Mouse (Mus musculus) kidney, adult 9 months (tissue): Measurements from ENCODE around the gene Slc44a4.
"Not testable (repeated sequence)": the region's sequence is repeated elsewhere in the genome, so short reads cannot be mapped to it uniquely, and the experiment has no call there.

Experiments
- DNase-seq: peaks from one replicate; pipeline ENCODE4 v3.0.0; 2022

Slc44a4 gene

GRCm38 (mm10) chr17:34899053-34899889 lies 15.0 kb upstream of the Slc44a4 start:
- DNase-seq = peak; percentile 64

GRCm38 (mm10) chr17:34899890-34900243 lies 14.4 kb upstream of the Slc44a4 start:
- DNase-seq = peak; percentile 50

- DNase-seq = not testable (repeated sequence)
These were observed 13.4 kb upstream of the Slc44a4 start for GRCm38 (mm10) chr17:34900826-34901225.

- not testable (repeated sequence) for DNase-seq
These were observed 12.3 kb upstream of the Slc44a4 start for GRCm38 (mm10) chr17:34901948-34902347.

- DNase-seq = no peak
These were observed 11.4 kb upstream of the Slc44a4 start for GRCm38 (mm10) chr17:34902895-34903294.

- DNase-seq = peak; percentile 80
These were observed 3.3 kb upstream of the Slc44a4 start for GRCm38 (mm10) chr17:34910982-34911381.

GRCm38 (mm10) chr17:34911945-34912351 lies 2.3 kb upstream of the Slc44a4 start:
- peak; percentile 90 for DNase-seq

- DNase-seq = peak; percentile 91
These were observed 1.2 kb downstream of the Slc44a4 start for GRCm38 (mm10) chr17:34915410-34915831.

- DNase-seq = no peak
These were observed 2.0 kb downstream of the Slc44a4 start for GRCm38 (mm10) chr17:34916316-34916715.

GRCm38 (mm10) chr17:34917188-34917587 lies 2.9 kb downstream of the Slc44a4 start:
- DNase-seq = no peak

- no peak for DNase-seq
These were observed 8.7 kb downstream of the Slc44a4 start for GRCm38 (mm10) chr17:34922939-34923338.

- DNase-seq = no peak
These were observed 10.0 kb downstream of the Slc44a4 start for GRCm38 (mm10) chr17:34924258-34924657.

- no peak for DNase-seq
These were observed 13.2 kb downstream of the Slc44a4 start for GRCm38 (mm10) chr17:34927306-34928019.

- no peak for DNase-seq
These were observed 14.6 kb downstream of the Slc44a4 start for GRCm38 (mm10) chr17:34928841-34929240.

GRCm38 (mm10) chr17:34931061-34931734 lies 16.9 kb downstream of the Slc44a4 start, which contains the start of gene Neu1:
Gene Neu1 (plus strand): TSS chr17:34931253.
- peak; percentile 100 for DNase-seq

GRCm38 (mm10) chr17:34931735-34932098 lies 17.5 kb downstream of the Slc44a4 start:
- peak; percentile 42 for DNase-seq

GRCm38 (mm10) chr17:34932287-34932686 lies 18.0 kb downstream of the Slc44a4 start:
- peak; percentile 32 for DNase-seq

GRCm38 (mm10) chr17:34934031-34934430 lies 19.8 kb downstream of the Slc44a4 start:
- DNase-seq = peak; percentile 82

GRCm38 (mm10) chr17:34934830-34935229 lies 20.6 kb downstream of the Slc44a4 start:
- DNase-seq = peak; percentile 67

GRCm38 (mm10) chr17:34937960-34938505 lies 23.8 kb downstream of the Slc44a4 start:
- peak; percentile 90 for DNase-seq

- no peak for DNase-seq
These were observed 27.2 kb downstream of the Slc44a4 start for GRCm38 (mm10) chr17:34941344-34942041.

- peak; percentile 87 for DNase-seq
These were observed 29.0 kb downstream of the Slc44a4 start for GRCm38 (mm10) chr17:34943128-34943815.
